Mouse (Mus musculus) C2C12 (cell line): ENCODE results near the gene Plxnd1.

Experiments used
- CEBPB ChIP-seq: IDR thresholded peaks from one replicate; pipeline ENCODE4 v1.6.1; 2011; ENCODE audit warnings: low read depth, mild to moderate bottlenecking, control low read depth, moderate library complexity
- CTCF ChIP-seq: IDR thresholded peaks from one replicate; pipeline ENCODE4 v1.5.1; 2011; ENCODE audit not compliant: control insufficient read depth, insufficient read depth, insufficient read length
- FOSL1 ChIP-seq: IDR thresholded peaks from one replicate; pipeline ENCODE4 v1.8.0; 2011; ENCODE audit warnings: mild to moderate bottlenecking, low read length; ENCODE audit not compliant: poor library complexity, insufficient read depth, severe bottlenecking
- MAX ChIP-seq: IDR thresholded peaks from one replicate; pipeline ENCODE4 v1.6.1; 2011; ENCODE audit warnings: mild to moderate bottlenecking, control low read depth
- MYOD1 ChIP-seq: IDR thresholded peaks from one replicate; pipeline ENCODE4 v1.6.1; 2011; ENCODE audit warnings: low read depth; ENCODE audit not compliant: control insufficient read depth, insufficient read length
- MYOG ChIP-seq: IDR thresholded peaks from one replicate; pipeline ENCODE4 v1.6.1; 2011; ENCODE audit not compliant: control insufficient read depth, insufficient read length; ENCODE audit errors: extremely low read depth
- USF1 ChIP-seq: IDR thresholded peaks from one replicate; pipeline ENCODE4 v1.6.1; 2011; ENCODE audit warnings: low read depth, mild to moderate bottlenecking, control low read depth, moderate library complexity

DNA sequence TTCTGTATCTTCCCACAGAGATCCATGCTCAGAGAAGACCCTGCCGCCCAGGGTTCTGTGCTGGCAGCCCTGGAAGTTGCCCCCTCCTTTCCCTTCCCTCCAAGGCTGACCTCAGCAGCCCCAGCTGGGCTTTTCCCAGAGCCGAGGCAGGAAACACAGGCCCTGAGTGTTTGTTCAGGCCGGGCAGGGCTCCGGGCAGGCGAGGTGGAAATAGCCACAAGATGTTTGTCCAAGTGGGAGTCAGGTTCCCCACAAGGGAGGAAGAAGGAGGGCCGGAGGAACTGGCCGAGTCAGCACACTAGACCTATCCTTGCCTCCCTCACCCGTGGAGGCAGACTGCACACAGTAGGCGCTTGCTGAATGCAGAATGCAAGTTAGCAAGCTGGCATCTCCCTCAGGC is 11.9 kb upstream of the Plxnd1 start:
- TF ChIP-seq MAX: no peak
- no peak for TF ChIP-seq CTCF
- TF ChIP-seq MYOD1: no peak
- TF ChIP-seq USF1: no peak
- TF ChIP-seq MYOG: no peak
- TF ChIP-seq CEBPB: no peak
- no peak for TF ChIP-seq FOSL1
